Mouse (Mus musculus) frontal cortex, postnatal 10 days (tissue): ENCODE results near the gene Rgp1.

Experiments
- DNase-seq, 2 experiments: peaks; one replicate each; pipeline ENCODE4 v3.0.0; 2022; ENCODE audit warnings: low spot score in 2 of 2, mixed read lengths in 1 of 2

The Rgp1 gene

DNA sequence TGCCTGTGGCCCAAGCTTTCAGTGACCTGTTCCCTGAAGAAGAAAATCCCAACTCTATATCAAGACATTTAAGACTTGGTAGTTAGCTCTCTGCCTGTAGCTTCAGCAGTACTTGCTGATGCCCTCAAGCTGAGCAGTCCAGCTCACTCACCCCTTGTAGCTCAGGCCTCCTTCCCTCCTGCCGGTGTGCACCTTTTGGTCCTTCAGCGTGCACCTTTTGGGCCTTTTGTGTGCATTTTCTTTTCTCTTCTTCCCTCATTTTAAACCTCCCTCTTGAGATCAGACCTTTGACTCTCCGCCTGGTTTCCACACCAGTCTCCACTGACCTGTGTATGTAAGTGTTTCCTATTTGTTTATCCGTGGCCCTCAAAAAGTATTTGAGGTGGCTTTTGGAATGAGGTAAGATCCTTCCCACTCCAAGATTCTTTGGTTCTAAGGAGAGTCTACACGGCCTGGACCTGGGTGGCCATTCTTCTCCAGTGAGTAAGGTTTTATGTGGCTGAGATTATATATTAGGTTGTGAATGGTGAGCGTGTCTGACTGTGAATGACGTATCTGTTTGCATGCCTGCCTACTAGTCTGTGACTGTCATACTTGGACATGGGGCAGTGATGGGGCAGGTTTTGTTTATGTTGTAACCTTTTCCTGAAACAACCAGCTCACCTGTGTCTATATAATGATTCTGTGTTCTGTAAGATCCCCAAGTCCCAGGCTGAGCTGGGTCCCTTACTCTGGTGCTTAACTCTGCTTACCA is 56.3 kb downstream of the Rgp1 start:
- DNase-seq, result peak in 1 of 2 experiments; percentile 2

DNA sequence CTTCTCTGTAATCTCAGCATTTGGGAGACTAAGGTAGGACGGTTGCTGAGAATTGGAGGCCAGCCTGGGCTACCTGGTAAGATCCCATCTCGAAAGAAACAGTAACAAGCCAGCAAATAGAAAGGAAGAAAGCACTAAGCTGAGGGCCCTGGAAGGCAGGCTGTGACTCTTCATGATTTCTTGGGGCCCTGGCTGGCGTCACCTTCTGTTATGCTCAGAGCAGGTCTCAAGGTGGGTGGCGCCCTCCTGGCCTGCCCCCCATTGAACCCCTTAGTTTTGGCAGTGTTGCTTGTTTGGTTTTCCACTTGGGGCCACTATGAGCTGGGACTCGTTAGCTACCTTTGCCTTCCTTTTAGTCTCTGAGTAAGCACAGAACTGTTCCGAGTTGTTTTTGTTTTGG is 58.2 kb downstream of the Rgp1 start:
- peak; percentile 1 to 2 for DNase-seq
